Mouse (Mus musculus) liver (tissue): ENCODE results near the gene Tgfbr2.
A peak's percentile ranks its signal among the peaks of the same experiment; 100 is the strongest.

Experiments
- DNase-seq: peaks from one replicate; pipeline ENCODE4 v3.0.0-alpha.2; 2020; ENCODE audit warnings: mixed read lengths

Tgfbr2 gene

DNA sequence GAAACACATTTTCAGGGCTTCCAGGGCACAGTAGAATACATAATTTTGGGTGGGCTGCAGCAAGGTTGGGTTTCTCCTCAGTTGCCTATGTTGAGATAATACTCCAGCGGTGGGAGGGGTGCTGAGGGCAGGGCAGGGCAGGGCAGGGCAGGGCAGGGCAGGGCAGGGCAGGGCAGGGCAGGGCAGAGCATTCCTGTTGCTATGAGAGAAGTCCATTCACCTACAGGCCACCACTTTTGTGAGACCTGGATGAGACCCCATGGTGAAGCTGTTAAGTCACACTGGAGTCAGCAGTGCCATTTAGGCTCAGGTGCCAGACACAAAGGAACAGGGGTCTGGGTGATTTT lies 18.3 kb upstream of the Tgfbr2 start:
- DNase-seq = no peak

DNA sequence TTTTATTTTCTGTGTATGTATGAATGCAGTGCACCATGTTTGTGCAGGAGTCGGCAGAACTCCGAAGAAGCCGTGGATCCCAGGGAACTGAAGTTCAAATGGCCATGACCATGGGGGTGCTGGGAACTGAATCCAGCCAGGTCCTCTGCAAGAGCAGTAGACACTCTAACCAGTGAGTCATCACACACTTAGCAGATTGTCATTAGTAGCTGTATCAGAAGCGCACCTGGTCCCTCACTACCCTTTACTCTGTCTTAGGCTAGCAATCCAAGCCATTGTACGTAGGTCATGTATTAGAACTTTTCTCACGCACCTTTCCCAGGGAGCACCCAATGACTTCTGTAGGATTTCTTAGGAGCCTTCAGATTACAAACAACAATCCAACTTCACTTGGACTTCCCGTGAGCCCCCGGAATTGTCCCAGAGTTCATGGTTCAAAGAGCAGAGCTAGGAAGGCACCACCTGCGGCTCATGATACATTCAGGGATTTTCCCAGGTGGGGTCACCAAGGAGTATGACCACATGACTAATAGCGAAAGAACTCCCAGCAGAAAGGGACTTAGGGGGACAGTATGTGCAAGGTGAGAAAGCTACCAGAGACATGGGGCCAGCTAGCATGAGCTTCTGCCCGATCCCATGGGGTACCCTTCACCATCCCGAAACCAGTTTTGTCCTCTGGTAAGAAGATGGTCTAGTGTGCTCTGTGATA lies 17.8 kb upstream of the Tgfbr2 start:
- no peak for DNase-seq

DNA sequence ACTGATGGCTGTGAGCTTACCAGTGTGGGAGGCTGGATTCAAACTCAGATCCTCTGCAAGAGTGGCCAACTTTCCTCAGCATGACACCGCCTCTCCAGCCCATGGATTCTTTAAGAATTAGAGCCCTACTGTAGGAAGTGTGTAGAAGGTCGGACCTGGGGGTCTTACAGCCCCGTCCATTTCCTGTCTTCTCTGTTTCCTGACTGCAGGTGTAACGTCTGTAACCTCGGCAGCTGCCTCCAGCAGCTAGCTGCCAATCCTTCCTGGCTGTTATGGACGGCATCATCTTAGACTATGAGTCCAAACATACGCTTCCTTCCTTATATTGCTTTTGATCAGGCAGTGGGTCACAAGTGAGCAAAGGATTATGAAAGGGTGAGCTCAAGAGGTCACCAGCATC lies 17.1 kb upstream of the Tgfbr2 start:
- DNase-seq = no peak

DNA sequence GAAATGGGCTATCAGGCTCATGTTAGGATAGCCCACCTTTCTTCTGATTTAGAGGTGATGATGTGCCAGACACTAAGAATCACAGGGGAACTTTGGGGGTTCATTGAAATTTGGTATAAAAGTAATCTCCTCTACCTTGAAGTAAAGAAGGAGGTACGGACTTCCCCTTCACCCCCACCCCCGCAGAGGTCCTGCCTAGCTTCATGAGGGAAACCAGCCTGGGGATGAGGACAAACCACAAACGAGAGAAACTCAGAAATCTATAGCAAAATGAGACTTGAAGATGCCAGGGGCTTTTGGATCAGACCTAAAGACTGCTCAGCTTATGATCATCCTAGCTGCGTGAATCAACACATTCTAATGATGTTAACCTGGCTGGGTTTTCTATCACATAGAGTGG lies 14.7 kb upstream of the Tgfbr2 start:
- no peak for DNase-seq

DNA sequence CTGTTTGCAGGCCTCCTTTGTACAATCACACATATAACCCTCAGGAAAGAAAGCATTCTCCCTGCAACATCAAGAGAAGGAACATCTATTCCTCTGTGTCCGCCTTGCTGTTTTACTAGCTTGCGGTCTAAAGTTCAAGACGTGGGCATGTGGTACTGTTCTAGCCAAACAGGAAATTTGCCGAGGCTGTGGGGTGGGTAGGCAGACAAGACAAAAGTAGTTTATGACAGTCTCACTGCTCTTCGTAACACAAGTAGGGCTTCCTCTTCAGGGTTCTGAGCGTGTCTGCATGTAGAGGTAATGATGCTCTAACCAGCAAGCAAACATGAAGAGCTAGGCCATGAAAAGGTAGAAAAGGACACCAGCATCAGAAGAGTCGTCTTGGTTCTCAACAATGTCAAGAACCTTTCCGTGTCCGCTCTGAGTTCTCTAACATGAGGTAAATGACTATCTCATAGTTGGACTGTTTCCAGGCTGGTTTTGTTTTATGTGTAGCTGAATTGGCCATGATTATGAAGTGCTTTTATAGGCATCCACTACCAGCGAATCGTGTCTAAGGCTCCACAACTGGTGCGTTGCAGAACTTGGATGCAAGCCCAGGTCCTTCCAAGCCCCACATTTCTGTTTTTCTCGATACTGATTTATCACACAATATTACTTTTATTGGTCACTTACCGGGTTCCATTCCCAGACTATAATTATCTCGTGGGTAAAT lies 13.9 kb upstream of the Tgfbr2 start:
- DNase-seq = no peak

DNA sequence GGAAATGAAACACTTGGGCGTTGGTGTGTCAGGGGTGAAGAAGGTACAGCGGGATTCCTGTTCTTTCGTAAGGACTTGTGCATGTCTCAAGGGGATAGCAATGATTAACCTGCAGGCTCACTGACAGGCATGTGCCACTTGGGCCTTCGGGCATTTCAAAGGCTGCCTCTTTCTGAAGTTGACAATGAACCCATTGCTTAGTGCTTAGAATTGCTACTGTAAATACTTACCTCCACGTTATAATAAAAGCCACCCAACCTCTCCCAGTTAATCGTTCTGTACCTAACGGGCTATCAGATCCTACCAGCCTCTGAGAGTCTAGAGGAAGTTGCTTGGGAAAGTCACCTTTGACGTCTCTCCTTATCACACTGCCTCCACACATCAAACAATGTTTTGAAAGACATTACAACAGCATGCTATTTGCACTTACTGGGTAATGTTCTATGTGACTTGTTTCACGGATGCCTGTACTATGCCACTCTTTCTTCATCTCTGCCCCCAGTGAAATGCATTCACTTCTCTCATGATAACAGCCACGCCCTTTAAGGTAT lies 12.1 kb upstream of the Tgfbr2 start:
- DNase-seq = no peak

DNA sequence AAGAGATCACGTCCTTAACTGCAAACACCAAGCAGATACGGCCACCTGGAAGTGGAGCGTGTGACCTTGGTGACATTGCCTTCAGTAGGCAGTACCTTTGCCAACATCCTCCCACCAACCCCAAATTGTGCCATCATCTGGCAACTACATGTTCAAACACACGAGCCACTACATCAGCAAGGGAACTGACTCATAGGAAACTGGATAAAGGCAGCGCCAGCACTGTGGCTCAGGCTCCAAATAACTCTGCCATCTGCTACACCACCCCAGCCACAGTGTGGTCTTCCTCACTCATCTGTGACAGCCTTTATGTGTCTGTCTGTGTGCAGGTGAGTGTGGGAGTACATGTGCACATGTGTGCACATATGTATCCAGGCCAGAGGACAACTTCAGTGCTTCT lies 9.7 kb upstream of the Tgfbr2 start:
- no peak for DNase-seq

DNA sequence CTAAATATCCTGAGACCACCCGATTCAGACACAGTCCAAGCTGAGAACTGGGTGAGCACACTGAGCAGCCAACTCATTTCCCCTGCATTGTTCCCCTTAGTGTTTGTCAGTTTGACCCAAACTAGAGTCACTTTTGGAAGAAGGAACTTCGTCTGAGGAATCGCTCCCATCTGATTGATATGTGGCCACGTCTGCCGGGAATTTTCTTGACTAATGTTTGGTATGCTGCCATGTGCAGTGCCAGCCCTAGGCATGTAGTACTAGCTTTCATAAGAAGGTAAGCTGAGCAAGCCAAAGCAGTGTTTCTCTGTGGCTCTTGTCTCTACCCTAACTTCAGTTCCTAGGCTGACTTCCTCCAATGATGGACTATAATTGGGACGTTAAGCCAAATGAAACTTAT lies 7.9 kb upstream of the Tgfbr2 start:
- no peak for DNase-seq

DNA sequence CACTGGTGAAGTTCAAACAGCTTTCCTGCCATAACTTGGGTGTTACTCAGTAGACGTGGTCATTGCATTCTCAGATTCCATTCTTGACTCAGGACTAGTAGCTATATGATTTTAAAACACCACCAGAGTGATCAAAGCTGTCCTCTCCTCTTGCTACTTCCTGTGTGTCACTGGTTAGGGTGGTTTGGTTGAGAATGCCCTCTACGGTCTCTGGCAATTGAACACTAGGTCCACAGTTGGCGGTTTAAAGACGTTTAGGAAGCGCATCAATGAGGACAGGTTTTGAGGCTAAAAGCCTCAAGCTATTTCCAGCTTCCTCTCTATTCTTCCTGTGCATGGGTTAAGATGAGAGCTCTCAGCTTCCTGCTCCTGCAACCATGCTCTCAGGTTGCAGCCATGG lies 6.4 kb upstream of the Tgfbr2 start:
- DNase-seq = no peak

DNA sequence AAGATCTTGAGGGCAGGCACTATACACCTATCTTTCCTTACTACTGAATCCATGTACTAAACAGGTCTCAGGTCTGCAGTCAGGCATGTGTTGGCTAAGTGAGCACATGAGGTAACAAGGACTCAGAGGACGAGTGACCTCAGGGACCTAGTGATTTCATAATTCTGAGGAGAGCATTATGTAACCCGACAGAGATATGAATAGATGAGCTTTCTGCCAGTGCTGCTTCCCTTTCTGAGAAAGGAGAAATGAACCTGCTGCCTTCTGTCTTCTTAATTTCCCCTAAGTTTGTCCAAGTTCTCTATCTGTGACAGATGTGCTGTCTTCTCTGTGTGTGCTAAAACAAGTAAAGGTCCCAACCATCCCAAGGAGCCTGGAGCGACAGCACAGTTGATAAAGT lies 3.0 kb upstream of the Tgfbr2 start:
- DNase-seq = no peak

DNA sequence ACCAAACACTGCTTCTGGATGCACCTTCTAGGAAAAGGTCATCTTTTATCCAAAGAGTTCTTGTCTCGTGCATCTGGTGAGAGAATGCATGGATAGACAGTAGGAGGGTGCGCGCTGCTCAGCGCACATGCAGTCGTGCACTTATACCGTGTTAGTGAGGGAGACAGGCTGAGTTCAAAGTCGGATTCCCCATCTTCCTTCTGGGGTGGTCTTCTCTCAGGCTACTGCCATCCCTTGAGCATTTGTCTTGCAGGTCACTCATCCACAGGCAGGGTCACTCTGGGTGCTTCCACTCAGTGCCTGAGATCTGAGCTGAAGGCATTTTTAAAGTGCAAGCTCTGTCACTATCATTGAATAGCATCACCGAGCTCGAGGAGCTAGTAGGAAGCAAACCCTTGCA lies 1.9 kb upstream of the Tgfbr2 start:
- no peak for DNase-seq

DNA sequence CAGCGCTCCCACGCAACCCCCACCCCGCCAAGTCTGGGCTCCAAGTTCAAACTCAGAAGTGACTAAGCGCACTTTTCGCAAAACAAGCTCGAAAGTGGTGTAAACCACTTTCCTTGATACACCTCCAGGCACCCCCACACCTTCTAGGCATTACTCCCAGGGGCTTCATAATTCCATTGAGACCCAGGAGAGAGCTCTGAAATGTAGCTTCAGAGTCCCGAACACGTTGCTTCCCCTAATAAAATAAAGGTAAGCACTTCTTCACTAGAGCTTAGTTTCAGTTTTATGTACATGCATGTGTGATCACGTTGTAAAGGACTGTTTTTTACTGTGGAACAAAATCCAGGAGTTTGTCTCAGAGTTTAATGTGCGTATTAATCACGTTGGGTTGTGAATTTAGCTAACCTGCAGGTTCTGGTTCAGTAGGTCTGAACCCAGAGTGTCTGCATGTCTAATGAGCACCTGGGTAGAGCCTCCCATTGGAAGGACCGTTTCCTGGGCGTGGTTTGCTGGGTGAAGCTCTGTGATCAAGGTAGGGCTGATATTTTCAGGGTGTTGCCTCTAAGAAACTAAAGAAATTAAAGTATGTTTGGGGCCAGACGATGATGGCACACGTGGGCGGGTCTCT lies 442 bp upstream of the Tgfbr2 start:
- peak; percentile 47 for DNase-seq

DNA sequence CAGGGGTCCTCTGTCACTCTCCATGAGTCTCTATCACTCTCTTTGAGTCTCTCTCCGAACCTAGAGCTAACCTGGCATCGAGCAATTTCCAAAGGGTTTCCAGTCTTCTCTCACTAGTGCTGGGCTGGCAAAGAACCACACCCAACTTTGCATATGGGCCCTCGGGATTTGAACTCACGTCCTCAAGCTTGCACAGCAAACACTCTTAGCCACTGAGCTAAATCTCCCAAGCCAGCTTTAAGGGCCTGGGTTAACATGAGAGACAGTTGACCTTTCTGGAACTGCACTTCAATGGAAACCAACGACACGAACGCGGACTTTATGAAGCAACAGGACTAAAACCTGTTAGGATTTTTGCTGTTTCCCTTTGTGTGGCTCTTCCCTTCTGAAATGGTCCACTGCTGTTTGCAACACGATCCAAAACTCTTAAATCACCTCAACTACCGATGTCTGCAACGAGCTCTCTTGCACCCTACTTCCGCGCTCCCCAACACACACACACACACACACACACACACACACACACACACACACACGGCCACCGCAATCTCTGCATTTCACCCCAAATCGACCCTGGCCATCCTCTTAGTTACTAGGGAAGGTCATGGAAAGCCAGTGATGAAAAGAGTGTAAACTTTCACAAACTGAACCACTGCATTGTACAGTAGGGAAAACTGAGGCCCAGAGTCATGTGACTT lies 1.5 kb downstream of the Tgfbr2 start:
- no peak for DNase-seq

DNA sequence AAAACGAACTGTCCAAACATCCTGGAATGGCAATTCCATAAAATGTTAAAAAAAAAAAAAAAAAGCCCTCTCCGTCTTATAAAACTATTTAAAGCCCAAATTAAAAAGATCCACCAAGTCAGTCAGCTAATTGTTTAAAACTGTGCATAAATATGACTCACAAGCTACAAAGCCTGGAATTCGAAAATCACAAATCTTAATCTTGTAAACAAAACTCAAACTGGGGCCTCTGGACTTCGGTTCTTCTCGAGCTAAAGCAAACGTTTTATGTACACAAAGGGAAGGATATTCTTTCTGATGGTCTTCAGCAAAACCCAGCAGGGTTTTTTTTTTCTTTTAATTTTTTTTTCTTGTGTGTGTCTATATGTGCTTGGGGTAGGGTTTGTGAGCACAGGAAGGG lies 2.1 kb downstream of the Tgfbr2 start:
- no peak for DNase-seq

DNA sequence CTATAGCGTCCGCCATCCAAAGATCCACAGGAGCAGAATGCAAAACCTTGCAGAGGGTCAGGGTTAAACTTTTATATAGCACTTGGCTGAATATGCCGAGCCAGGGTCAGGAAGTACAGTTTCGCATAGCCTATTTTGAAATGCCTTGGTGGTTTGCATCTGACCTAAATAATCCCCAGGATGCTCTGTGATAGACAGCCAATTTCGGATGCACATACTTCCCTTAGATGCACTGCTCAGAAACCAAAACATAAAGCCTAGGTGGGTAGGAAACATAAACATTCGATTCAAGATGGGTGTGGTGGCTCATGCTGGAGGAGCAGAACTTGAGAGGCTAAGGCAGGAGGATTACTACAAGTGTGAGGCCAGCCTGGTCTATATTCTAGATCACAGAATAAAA lies 6.1 kb downstream of the Tgfbr2 start:
- DNase-seq = no peak

DNA sequence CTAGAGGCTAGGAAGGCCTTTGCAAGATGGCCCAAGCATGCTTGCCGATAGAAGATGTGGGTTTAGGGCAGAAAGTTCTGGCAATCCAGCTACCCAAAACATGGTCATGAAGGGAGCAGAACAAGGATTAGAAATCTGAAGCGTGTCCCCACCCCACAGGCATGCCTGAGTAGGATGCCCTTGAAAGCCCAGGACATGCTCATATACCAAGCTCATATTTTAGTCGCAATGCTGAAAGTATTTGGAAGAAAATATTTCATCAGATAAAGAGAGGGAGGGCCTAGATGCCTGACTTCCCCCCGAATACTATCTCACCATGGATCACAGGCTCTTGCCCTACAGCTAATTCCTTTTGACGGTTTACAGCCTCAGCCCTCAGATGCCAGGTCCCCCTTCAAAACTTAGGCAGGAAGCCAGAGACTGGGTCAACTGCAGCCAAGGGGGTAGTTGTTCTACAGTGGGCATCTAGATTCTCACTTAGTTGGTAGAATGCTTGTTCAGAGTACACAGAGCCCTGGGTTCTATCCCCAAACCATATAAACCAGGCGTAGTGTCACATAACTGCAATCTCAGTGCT lies 7.8 kb downstream of the Tgfbr2 start:
- no peak for DNase-seq

DNA sequence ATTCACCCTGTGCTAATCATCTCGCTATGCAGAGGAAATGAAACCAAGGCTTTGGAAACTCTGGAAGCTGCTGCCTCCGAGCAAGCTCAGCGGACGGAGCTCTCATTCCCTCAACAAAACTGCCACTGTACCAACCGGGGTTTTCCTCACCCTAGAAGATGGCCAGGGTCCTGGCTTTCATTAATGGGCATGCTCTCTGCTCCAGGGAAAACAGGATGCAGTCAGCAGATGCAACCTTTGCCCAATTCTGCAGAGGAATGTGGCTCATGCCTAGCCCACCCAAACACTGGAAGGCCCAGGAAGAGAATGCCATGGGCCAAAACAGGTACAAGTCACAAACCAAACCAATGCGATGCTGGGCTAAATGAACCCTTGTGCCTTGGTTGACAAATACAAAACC lies 8.8 kb downstream of the Tgfbr2 start:
- no peak for DNase-seq

DNA sequence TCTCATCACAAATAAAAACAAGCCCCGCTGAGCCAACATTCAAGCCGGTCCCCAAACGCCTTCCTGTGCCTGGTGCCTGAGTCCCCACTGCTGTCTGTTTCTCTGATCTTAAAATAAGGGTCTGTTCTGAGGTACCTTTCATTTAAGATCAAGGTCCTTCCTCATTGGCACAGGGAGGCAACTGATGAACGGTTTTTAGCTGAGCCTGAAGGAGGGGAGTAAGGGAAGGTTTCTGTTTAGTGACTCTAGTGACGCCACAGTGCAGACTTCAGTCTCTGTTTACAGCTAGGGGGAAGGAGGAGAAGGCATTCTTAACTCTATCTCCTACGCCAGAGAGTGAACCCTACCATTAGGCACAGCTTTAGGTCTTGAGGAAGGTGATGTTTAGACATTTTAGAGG lies 11.3 kb downstream of the Tgfbr2 start:
- DNase-seq = no peak

DNA sequence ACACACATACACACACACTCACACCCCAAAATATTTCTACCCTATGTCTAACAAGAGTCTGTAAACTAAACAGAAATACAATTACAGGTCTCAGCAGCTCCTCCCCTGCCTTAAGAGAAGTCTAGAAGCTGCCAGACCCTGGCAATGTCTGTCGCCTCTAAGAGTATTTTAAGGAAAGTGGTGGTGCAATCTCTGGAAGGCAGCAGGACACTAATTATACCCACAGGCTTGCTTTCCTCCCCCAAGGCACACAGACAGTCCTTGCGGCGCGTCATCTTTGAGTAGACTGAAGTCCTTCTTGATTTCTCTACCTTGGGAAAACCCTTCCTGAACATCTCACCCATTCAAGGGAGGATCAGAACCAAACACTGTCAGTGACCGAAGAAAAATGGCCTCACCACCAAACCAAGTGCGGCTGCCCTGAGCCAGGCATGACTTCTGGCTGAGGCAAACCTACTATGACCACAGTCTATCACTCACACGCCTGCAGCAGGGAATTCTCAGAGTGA lies 12.2 kb downstream of the Tgfbr2 start:
- DNase-seq = no peak

DNA sequence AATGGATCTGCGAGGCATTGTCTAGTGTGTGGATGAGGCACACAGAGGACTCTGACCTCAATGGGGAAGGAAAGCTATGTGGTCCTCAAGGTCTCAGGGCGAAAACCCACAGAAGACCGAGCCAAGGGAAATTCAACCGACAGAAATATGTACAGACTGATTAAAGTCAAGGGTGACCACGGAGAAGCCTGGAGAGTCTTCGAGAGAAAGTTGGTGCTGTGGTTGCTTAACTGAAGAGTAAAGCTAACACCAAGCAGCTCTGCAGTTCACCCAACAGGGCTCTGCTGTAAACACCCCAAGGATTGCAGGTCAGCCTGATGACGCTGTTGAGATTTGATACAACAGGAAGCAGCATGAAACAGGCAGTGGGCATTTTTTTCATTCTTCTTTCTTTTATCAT lies 14.3 kb downstream of the Tgfbr2 start:
- DNase-seq = no peak

DNA sequence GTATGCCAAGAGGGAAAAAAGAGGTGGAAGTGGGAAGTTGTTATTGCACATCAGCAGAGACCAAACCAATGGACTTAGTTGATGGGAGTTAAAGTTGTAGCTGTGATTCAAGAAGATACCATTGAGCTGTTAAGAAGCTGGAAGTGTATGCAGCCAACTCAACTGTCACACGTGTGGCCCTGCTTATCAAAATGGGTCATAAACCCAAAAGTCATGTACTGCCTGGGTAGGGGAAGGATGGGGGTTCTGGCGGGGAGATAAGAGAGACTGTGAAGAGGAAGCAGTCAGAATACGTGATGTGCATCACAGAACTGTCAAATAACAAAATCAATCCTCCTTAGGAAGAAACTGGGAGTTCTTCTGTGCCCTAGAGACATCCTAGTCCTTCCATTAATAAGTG lies 15.1 kb downstream of the Tgfbr2 start:
- DNase-seq = no peak

DNA sequence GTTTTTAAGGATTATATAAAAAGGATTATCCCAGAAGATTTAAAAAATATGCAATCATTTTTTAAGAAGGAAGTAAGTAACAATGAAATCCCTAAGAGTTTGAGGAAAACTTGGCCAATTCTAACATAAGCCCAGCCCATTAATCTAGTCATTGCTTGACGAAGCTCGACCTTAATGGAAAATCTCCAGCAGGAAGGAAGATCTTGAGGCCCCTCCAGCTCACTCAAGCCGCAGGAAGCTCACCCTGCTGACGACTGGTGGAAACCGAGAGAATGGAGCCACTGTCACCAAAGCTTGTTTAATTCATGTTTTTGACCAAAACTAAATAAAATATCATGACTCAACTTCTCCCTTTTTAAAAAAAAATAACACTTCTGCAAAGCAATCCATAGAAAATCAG lies 18.7 kb downstream of the Tgfbr2 start:
- DNase-seq = no peak

DNA sequence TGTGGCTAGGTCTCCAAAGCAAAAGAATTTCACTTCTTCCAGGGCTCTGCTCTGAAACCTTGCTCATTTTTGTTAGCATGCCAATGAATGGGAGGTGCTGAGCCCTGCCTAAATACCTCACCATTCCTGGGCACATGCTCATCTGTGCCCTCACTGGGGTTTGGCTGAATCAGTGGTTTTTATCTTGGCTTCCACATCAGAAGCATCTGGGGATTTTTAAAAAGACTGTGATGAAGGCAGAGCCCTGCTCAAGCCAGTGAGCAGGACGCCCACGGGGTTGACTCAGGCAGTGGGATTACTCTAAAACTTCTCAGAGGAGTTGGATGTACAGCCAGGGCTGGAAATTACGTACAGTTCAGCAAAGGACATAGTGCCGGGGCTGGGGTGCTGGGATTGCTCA lies 22.3 kb downstream of the Tgfbr2 start:
- DNase-seq = no peak
